ENCODE assay signal across 25 mouse cellular contexts in genomic region chr4:130944112-130944511, GRCm38 (mm10). TPM values are rescaled to one million over a fixed set of nuclear protein-coding genes. Genes with fewer than 3 reads are reported as not detected.
DNase-seq lines count a peak whose midpoint lies in the region; ATAC-seq and TF ChIP-seq lines count a peak whose summit lies in the region.
"Had no signal": no experiment of that assay in that cellular context is flagged by ENCODE, and none has a peak within 500 bp of the region (broad histone marks: within the 10 kb centered on the region; RNA-seq: fewer than 3 reads in every experiment).

Gene Matn1 (plus strand): TSS chr4:130944385.

- 25% methylated on average over 6 of the region's 6 CpGs for WGBS in lung, postnatal 0 days
- 27% methylated on average over 6 of the region's 6 CpGs for WGBS in lung, adult 2 months
- WGBS in limb, embryonic 12.5 days = 31% methylated on average over 6 of the region's 6 CpGs
- 37% methylated on average over 5 of the region's 6 CpGs for WGBS in stomach, embryonic 14.5 days
- 38% methylated on average over 6 of the region's 6 CpGs for WGBS in kidney, embryonic 15.5 days

- no peak within 1 kb of the TSS for H3K4me2 ChIP-seq in lung, postnatal 0 days (replicated peaks; ENCODE audit: low read depth, low read length)
- peak within 1 kb of the TSS; percentile 25; the same call in 1 of the 2 replicates for H3K4me2 ChIP-seq in limb, embryonic 12.5 days
- no peak within 1 kb of the TSS for H3K4me2 ChIP-seq in stomach, embryonic 14.5 days (replicated peaks; ENCODE audit: low read depth, low read length)
- no peak within 1 kb of the TSS for H3K4me2 ChIP-seq in kidney, embryonic 15.5 days
- H3K4me2 ChIP-seq: hindbrain, embryonic 15.5 days had no signal

- DNase-seq in lung, postnatal 0 days (ENCODE audit: low spot score) = no peak
- no peak for DNase-seq in lung, adult 2 months
- no peak for DNase-seq in ovary, adult 18-20 months (ENCODE audit: low spot score)
- DNase-seq: adrenal gland, adult 8-10 months; cerebellum, adult 18-20 months; cerebellum, postnatal 25 days; embryo, embryonic 11 days; forebrain, postnatal 0 days; heart, postnatal 36 days; kidney, adult 2 months; kidney, postnatal 14 days; lung, postnatal 10 days; midbrain, embryonic 14.5 days had no signal

- H3K9me3 ChIP-seq in lung, postnatal 0 days (ENCODE audit: low read length) = no peaks in the 10 kb centered on the region
- H3K9me3 ChIP-seq in limb, embryonic 12.5 days = no peaks in the 10 kb centered on the region
- H3K9me3 ChIP-seq in stomach, embryonic 14.5 days (ENCODE audit: control insufficient read depth, low read depth, low read length) = no peaks in the 10 kb centered on the region
- H3K9me3 ChIP-seq in kidney, embryonic 15.5 days (replicated peaks) = no peaks in the 10 kb centered on the region
- H3K9me3 ChIP-seq: hindbrain, embryonic 15.5 days had no signal

- no peaks in the 10 kb centered on the region for H3K4me1 ChIP-seq in lung, postnatal 0 days (ENCODE audit: insufficient read depth, low read depth, low read length)
- no peaks in the 10 kb centered on the region for H3K4me1 ChIP-seq in lung, adult 2 months (ENCODE audit: control insufficient read depth, insufficient read depth, low read length)
- peaks cover 16% of the 10 kb centered on the region for H3K4me1 ChIP-seq in bone marrow macrophage, adult 2 months (ENCODE audit: control insufficient read depth, insufficient read depth, low read length)
- peaks cover 29% of the 10 kb centered on the region for H3K4me1 ChIP-seq in limb, embryonic 12.5 days (replicated peaks)
- 0 out of 2 replicates have a peak, but pooled peaks cover 4% of the 10 kb centered on the region for H3K4me1 ChIP-seq in stomach, embryonic 14.5 days (ENCODE audit: control insufficient read depth, insufficient read depth, low read length)
- 0 out of 2 replicates have a peak, but pooled peaks cover 3% of the 10 kb centered on the region for H3K4me1 ChIP-seq in kidney, embryonic 15.5 days

- no peak within 1 kb of the TSS for H3K4me3 ChIP-seq in lung, postnatal 0 days (ENCODE audit: low read depth, low read length)
- H3K4me3 ChIP-seq in lung, adult 2 months (replicated peaks; ENCODE audit: extremely low read depth, low read depth, low read length) = no peak within 1 kb of the TSS
- no peak within 1 kb of the TSS for H3K4me3 ChIP-seq in bone marrow macrophage, adult 2 months (ENCODE audit: insufficient read depth, low read length)
- peak within 1 kb of the TSS; percentile 12; the same call in 1 of the 2 replicates for H3K4me3 ChIP-seq in limb, embryonic 12.5 days (replicated peaks)
- no peak within 1 kb of the TSS for H3K4me3 ChIP-seq in stomach, embryonic 14.5 days (ENCODE audit: low read depth, low read length)
- no peak within 1 kb of the TSS for H3K4me3 ChIP-seq in kidney, embryonic 15.5 days (replicated peaks)
- H3K4me3 ChIP-seq: hindbrain, embryonic 15.5 days had no signal

- H3K27me3 ChIP-seq in lung, postnatal 0 days (replicated peaks; ENCODE audit: insufficient read depth, low read length) = no peaks in the 10 kb centered on the region
- H3K27me3 ChIP-seq in limb, embryonic 12.5 days = peaks cover 12% of the 10 kb centered on the region
- no peaks in the 10 kb centered on the region for H3K27me3 ChIP-seq in stomach, embryonic 14.5 days (ENCODE audit: control insufficient read depth, insufficient read depth, low read length)
- peaks cover 5% of the 10 kb centered on the region; the same call in 1 of the 2 replicates for H3K27me3 ChIP-seq in kidney, embryonic 15.5 days

- H3K36me3 ChIP-seq in lung, postnatal 0 days (ENCODE audit: insufficient read depth, low read length) = no peaks in the 10 kb centered on the region
- no peaks in the 10 kb centered on the region for H3K36me3 ChIP-seq in limb, embryonic 12.5 days
- H3K36me3 ChIP-seq in stomach, embryonic 14.5 days (ENCODE audit: control insufficient read depth, insufficient read depth, low read length) = no peaks in the 10 kb centered on the region
- H3K36me3 ChIP-seq in kidney, embryonic 15.5 days = no peaks in the 10 kb centered on the region
- H3K36me3 ChIP-seq: hindbrain, embryonic 15.5 days had no signal

- no peak within 1 kb of the TSS for H3K27ac ChIP-seq in lung, postnatal 0 days (ENCODE audit: low read length)
- H3K27ac ChIP-seq in bone marrow macrophage, adult 2 months (ENCODE audit: insufficient read depth, low read depth, low read length) = peak within 1 kb of the TSS; percentile 11
- no peak within 1 kb of the TSS for H3K27ac ChIP-seq in limb, embryonic 12.5 days
- no peak within 1 kb of the TSS for H3K27ac ChIP-seq in stomach, embryonic 14.5 days (ENCODE audit: low read length)
- no peak within 1 kb of the TSS for H3K27ac ChIP-seq in kidney, embryonic 15.5 days
- H3K27ac ChIP-seq: hindbrain, embryonic 15.5 days had no signal

- TF ChIP-seq EP300 in lung, postnatal 0 days (IDR thresholded peaks at IDR 0.05) = no peak

- 0 out of 2 replicates have a peak, but pooled peaks have one; percentile 16 for ATAC-seq in lung, postnatal 0 days
- no peak for ATAC-seq in limb, embryonic 12.5 days (ENCODE audit: insufficient number of reproducible peaks, insufficient read depth, low FRiP score, low TSS enrichment, low read depth)
- peak; percentile 42; the same call in 1 of the 2 replicates for ATAC-seq in stomach, embryonic 14.5 days (ENCODE audit: insufficient number of reproducible peaks, insufficient read depth, low FRiP score, low read depth)
- no peak for ATAC-seq in kidney, embryonic 15.5 days (replicated peaks; ENCODE audit: low FRiP score)
- ATAC-seq: activated CD4-positive, CD25-positive, alpha-beta regulatory T cell, adult 4 months; forebrain, postnatal 0 days had no signal

- no peak for TF ChIP-seq POLR2A in lung, adult 2 months (IDR thresholded peaks at IDR 0.05; ENCODE audit: borderline replicate concordance, extremely low read depth, low read depth, low read length)
- no peak for TF ChIP-seq POLR2A in bone marrow macrophage, adult 2 months (IDR thresholded peaks at IDR 0.05; ENCODE audit: borderline replicate concordance, low read depth, low read length)

- no peak for TF ChIP-seq CTCF in lung, postnatal 0 days (IDR thresholded peaks at IDR 0.05)
- TF ChIP-seq CTCF in lung, adult 2 months (IDR thresholded peaks at IDR 0.05; ENCODE audit: insufficient read depth, low read length) = no peak
- TF ChIP-seq CTCF in bone marrow macrophage, adult 2 months (IDR thresholded peaks at IDR 0.05; ENCODE audit: low read depth, low read length) = no peak

- H3K9ac ChIP-seq in lung, postnatal 0 days (replicated peaks; ENCODE audit: low read depth) = no peak within 1 kb of the TSS
- H3K9ac ChIP-seq in limb, embryonic 12.5 days (replicated peaks) = peak within 1 kb of the TSS; percentile 4; the same call in 1 of the 2 replicates
- no peak within 1 kb of the TSS for H3K9ac ChIP-seq in stomach, embryonic 14.5 days (replicated peaks; ENCODE audit: low read depth, low read length)
- H3K9ac ChIP-seq in kidney, embryonic 15.5 days = no peak within 1 kb of the TSS
- H3K9ac ChIP-seq: forebrain, postnatal 0 days; hindbrain, embryonic 15.5 days had no signal

RNA-seq across cellular contexts. Expression of gene Matn1, which starts in this region (rescaled TPM):
- not detected in 2 replicates for polyA plus RNA-seq in lung, postnatal 0 days (2015; fragmentation: Nextera tagmentation; extraction: Ambion mirVana)
- 0.14 TPM in 1 of 2 replicates, not detected in the other for polyA plus RNA-seq in lung, adult 2 months (2012; rRNA removed)
- 0.46 TPM in 1 of 2 replicates, not detected in the other for polyA plus RNA-seq in bone marrow macrophage, adult 2 months (2012; ENCODE audit: insufficient read depth, insufficient read length, missing spikeins)
- polyA plus RNA-seq in limb, embryonic 12.5 days (2016; fragmentation: Nextera tagmentation; extraction: Ambion mirVana) = 12.1 and 30.7 TPM in 2 replicates
- polyA plus RNA-seq in stomach, embryonic 14.5 days (2014; fragmentation: Nextera tagmentation; extraction: Ambion mirVana) = 0.12 and 0.21 TPM in 2 replicates
- 0.49 and 0.84 TPM in 2 replicates for polyA plus RNA-seq in kidney, embryonic 15.5 days (2015; fragmentation: Nextera tagmentation; extraction: Ambion mirVana)
- polyA plus RNA-seq: forebrain, embryonic 11.5 days; heart, embryonic 14.5 days; intestine, embryonic 14.5 days; liver, adult 2 months; midbrain, embryonic 14.5 days; small intestine, adult 2 months; testis, adult 2 months had no signal

Comparison
In these comparisons a context has a peak if more than half of its experiments do, and no peak if none do; other contexts are left out.
1. Peak in ATAC-seq in lung, postnatal 0 days; RNA of the gene not detected or under 1 TPM.
2. Peak in ATAC-seq in stomach, embryonic 14.5 days; RNA of the gene not detected or under 1 TPM.